Mouse (Mus musculus): ENCODE data around the gene Gnaq.

The Gnaq gene

DNA sequence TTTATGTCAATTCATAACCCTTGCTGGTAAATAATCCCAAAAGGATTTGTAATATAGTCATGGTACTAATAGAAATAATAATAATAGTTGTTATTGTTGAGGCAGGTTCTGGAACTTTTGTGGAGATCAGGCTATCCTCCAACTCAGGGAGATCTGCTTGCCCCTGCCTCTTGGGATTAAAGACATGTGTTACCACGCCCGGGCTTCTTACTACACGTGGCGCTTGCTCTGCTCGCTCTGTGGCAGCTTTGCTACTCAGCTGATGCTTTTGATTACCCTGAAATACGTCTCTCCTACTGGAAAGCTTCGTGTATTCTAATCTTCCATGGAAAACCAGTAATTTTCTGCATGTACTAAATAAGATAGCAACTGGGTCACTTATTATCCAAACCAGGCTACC, 187.4 kb downstream of the Gnaq start:
- DNase-seq (ENCODE audit: low spot score) = no peak

DNA sequence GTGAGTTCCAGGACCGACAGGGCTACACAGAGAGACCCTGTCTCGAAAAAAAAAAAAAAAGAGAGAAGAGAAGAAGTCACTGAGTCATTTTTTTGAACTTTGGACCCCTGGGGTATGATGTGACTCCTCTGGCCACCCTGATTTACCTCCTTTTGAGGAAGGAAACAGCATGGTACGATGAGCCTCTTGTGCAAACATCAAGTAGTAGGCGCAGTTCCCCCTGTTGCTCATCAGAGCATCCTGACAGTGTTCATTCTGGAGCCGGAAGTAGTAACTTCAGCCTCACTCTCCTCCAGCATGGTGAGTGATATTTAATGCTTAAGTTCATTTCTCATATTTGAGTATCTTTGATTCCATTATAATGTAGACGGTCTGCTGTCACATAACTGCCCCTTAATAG, 190.4 kb downstream of the Gnaq start:
- DNase-seq (ENCODE audit: low spot score) = no peak

DNA sequence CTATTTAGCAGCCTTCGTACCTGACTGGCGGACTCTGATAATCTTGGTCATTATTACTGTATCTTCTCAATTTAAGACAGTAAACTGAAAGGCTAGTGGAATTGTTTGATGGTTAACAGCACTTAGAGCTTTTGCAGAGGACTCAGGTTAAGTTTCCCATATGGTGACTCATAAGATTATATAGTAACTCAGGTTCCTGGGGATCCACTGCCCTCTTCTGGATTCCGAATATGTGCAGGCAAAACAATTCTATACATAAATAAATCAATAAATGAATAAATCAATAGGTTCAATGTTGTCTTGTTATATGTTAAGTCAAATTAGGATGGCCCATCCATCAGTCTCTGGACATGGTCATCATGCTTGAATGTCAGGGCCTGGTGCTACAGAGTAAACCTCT, 191.6 kb downstream of the Gnaq start:
- no peak for DNase-seq (ENCODE audit: low spot score)

DNA sequence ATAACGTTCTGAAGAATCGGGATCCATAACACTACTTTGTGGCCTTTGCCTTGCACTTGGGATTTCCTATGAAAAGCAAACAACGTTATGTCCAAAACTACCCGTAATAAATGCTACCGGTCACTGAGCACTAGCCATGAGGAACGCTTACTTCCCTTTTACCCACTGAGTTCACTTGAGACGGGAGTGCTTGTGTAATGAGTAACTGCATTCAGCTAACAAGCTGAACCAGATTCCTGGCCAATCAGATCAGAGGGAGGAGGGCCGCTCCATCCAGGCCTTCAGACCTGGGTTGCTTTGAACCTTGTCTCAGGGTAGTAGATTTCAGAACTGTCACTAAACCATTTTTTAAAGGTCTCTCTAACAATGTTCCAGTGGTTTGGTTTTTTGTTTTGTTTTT, 193.3 kb downstream of the Gnaq start:
- no peak for DNase-seq (ENCODE audit: low spot score)

DNA sequence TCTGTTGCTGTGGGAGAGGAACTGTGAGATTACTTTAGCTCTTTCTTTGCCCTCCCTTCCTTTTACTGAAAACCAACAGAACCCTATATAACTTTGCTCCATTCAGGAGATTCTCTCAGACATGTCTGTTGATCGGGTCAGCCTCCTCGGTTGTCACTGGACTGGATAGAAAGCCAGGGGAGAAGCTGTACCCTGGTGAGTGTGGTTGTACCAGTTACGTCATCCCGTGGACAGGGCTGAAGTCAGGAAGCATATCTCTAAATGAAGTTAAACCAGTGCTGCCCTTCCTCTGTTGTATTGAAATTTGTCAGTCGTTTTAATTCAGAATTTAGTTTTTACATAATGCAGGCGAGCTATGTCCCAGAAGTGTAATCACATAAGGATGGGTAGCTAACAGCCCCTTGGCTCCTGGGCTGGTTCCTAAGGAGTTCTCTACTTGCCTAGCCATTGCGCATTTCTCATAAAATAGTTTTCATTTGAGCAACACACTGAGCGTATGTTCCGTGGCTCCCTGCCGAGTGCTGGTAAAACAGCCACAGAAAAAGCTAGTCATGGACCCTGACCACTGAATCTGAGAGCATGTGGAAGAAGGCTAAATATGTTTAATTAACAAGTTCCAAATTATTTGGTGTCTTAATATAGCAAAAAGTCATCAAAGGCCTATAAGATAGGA, 194.9 kb downstream of the Gnaq start:
- DNase-seq (ENCODE audit: low spot score) = no peak

DNA sequence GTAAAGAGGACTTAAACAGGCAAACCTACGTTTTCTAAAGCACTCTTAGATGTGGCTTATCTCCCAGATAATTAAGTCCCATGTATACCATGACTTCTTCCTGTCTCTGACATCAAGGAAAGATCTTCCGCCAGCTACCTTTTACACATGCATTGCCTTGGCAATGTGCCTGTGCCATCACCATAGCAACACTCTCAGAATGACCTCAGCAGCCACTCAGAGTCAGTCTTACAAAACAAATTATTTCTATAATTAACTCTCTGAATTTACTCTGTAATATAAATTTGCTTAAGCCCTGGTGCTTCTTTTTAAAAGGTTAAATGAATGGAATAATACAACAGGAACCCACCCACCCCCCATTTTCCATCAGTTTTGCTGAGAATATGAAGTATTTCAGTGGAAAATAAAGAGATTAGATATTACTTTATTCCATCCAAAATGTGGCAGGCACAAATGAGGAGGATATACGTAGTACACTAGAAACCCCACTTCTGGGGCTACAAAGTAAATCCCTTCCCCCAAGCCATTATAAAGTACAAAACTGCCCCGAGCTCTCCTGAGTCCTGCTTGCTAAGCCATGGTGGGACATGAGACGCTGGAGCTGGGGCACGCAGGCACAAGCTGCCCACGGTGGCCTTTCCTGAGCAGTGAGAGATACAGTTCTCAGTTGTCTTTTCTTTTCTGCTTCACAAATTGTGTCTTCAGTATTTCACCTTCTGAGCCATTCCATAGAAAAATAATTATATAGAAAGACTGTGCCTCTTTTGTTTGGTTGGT, 195.6 kb downstream of the Gnaq start:
- no peak for DNase-seq (ENCODE audit: low spot score)

DNA sequence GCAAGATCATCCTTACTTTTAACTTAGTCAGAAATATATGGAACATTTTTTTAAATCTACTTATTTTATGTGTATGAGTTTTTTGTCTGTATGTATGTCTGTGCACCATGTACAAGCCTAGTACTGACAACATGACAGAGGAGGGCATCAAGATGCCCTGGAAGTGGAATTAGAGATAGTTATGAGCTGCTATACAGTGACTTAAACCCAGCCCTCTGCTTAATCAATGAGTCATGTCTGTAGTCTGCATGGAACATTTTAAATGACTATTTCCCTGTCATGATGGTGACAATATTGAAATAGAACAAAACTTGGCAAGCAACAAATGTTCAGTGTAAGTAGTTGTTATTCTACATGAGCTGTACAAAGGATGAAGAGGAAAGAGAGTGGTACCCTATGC, 196.4 kb downstream of the Gnaq start:
- no peak for DNase-seq (ENCODE audit: low spot score)

DNA sequence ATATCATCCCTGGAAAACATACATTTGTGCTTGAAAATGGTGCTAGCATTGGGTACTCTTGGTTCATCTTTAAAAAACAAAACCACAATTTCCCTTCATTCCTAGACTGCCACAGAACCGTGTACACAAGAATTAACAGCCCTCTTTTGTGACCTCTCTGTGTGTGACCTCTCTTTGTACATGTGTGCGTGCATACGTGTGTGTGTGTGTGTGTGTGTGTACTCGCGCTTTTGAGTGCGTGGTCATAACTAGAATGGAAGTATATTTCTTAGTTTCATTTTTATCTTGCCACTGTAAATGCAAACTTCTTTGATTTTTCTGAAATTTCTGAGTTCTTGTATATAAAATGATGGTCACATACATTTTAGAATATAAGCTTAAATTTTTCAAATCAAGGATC, 197.0 kb downstream of the Gnaq start:
- no peak for DNase-seq (ENCODE audit: low spot score)

DNA sequence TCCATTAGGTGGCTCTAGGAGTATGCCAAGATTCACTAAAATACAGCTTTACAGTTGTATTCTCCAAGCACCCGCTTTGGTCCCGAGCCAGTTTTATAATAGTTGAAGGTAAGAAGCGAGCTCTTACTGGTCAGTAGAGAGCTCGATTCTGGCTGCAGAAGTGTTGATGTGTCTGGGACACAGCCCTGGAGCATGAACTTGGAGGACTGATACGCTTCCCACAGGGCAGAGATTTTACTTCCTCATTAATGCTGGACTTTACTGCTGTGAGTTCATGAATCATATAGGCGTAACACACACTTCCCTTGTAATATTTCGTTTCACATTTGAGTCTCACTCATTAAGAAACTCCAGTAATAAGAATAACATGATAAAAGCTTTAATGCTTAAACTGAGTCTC, 197.5 kb downstream of the Gnaq start:
- DNase-seq (ENCODE audit: low spot score) = no peak

DNA sequence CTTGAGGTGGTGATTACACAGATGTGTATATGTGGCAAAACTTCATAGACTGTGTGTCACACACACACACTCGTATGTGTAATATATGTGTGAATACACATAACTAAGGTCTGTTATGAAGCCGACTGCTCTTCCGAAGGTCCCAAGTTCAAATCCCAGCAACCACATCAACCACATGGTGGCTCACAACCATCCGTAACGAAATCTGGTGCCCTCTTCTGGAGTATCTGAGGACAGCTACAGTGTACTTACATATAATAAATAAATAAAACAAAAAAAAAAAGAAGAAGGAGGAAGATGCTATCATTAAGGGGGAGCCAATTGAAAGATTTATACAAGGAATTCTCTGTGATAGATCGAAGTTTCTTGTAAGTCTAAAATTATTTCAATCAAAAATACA, 198.4 kb downstream of the Gnaq start:
- DNase-seq (ENCODE audit: low spot score) = no peak

DNA sequence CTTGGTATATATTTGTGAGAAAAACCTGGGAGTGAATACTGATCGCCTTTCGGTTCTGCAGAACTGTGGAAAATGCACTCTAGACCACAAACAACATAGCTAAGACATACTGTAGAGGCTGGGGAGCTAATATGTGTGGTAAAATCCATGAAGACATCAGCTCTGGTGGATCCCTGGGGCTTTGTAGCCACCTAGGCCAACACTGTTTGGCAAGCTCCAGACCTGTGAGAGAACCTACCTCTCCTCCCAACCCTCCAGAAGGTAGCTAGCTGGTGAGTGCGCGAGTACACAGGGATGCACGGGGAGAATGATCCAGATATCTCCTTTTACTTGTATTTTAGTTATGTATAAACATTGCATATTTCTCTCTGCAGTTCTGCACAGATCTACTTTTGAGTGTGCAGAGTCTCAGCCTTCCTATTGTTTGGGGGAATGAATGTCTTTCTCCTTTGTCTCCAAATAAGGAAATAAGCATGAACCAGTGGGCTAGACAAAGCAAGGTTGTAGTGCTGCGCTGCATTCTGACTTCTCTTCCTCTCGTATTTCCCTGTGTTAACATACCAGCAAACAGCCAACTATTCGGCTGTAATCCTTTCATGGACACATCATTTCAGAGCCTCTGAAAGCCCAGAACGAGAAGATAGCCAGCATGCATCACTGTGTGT, 205.4 kb downstream of the Gnaq start:
- DNase-seq (ENCODE audit: low spot score) = no peak

DNA sequence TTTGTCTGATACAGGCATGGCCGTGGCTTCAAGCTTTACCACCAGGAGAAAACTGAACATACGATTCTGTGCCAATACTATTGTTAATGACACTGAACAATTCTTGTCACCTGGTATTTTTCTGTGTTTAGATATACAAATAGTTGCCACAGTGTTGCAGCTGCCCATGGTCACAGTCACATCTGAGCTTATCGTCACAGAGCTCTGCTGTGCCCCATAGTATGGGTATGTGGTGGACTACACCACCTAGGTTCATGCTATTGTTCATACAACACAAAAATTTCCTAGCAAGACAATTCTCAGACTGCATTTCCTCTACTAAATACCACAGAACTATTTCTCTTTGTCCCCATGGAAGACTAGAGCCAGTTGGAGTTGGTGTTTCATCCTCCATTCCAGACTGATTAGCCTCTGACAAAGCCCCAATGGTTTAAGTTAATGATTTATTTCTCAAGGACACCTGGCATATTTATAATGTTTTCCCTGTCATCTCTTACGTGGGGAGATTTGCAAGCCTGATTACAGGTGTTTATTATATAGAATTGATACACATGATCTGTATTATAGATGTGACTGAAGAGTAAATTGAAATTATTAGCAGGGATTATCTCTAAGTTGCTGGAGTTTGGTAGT, 207.4 kb downstream of the Gnaq start:
- no peak for DNase-seq (ENCODE audit: low spot score)

DNA sequence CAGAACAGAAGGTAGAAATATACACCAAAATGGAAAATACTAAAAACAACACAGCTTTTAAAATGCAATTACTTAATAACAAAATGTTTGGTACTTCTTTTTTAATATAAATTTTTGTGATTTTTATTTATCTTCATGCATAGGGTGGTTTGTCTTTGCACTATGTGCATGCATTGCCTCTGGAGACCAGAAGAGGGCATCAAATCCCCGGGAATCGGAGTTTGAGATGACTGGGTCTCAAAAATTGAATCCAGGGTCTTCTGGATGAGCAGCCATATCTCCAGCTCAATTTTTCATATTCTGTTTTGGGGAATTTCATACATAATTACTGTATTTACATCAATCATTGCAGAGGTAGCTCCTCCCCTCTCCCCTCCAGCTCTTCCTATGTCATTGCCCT, 210.1 kb downstream of the Gnaq start:
- DNase-seq (ENCODE audit: low spot score) = no peak

DNA sequence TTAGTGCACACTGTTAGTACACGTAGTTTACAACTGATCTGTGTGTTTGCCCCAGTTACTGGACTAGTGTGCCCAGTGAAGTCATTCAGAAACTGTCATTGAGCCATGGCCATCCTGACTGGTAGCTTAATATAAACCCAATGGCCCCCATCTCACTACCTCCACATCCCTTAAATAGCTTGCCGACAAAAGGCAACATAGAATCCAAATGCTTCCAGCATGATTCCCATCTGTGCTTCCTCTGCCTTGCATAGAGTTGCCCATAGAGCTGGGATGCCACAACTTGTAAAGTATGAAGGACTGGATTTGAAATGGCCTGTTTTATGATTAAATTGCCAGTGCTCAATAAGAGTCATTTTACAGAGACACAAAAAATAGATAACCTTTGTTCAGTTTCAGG, 212.9 kb downstream of the Gnaq start:
- DNase-seq (ENCODE audit: low spot score) = no peak

DNA sequence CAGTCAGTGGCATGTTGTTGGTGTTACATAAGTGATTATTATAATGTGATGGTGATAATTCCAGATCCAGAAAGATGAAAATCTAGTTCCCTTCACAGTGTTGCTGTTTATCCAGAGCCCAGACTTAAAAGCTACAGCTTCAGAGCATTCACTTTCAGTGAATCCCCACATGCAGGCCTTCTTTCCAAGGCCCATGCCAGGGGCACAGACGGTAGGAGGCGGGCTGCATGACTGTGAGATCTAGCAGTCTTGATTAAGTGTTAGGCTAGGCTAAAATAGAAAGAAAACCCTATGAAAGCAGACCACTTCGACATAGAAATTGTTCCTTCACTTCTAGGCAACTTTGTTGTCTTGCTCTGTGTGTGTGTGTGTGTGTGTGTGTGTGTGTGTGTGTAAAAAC, 214.4 kb downstream of the Gnaq start:
- no peak for DNase-seq (ENCODE audit: low spot score)

DNA sequence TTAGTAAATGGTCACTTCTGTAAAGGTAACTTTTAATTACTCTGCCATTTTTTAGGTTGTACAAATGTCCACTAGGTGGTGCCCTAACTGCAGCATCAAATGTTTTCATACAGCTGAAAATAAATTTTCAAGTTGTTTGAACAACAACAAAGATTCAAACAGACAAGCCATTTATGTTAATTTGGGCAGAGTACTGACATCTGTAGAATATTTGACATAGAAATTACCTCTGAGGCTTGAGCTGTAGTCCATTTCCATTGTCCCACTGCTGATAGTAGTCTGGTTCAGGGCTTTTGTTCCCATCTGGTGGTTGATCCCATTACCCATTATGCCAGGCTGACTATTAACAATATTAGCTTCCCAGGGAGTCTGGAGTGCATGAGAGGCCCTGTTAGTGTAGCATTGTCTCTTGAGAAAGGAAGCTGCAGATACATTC, 221.1 kb downstream of the Gnaq start:
- DNase-seq (ENCODE audit: low spot score) = no peak

DNA sequence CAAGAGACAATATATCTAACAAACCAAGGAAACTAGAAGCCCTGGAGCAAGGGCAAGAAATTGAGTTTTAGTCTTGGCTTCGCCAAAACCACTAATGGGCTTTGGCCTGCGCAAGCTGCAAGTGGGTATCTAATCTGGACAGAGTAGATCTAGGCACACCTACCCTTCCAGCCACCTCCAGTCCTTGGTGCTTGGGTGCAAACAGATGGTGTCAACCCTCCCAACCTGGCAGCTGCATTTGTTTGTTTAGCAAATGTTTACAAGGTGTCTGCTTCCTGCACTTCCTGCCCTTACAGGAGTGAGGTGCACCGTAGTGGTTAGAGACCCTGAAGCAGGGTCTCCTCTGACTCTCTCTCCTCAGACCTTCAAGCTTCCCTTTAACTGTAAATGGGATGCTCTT, 225.5 kb downstream of the Gnaq start:
- no peak for DNase-seq (ENCODE audit: low spot score)

DNA sequence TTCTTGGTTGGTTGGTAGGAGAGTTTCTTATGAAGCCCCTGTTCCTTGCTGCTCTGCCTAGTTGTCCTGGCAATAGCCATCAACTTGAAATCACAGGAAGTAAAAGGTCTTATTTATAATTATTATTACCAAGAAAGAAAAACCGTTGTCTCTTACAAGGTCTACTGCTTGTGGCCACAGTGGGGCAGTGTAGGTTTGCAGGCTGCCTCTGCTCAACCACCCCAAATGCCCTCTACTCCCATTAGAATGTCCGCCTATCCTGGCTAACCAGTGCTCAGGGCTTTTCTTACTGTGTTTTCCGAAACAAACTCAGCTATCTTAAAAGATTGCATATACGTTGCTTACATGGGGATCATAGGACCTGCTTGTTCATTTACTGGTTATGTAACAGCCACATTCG, 226.3 kb downstream of the Gnaq start:
- no peak for DNase-seq (ENCODE audit: low spot score)

DNA sequence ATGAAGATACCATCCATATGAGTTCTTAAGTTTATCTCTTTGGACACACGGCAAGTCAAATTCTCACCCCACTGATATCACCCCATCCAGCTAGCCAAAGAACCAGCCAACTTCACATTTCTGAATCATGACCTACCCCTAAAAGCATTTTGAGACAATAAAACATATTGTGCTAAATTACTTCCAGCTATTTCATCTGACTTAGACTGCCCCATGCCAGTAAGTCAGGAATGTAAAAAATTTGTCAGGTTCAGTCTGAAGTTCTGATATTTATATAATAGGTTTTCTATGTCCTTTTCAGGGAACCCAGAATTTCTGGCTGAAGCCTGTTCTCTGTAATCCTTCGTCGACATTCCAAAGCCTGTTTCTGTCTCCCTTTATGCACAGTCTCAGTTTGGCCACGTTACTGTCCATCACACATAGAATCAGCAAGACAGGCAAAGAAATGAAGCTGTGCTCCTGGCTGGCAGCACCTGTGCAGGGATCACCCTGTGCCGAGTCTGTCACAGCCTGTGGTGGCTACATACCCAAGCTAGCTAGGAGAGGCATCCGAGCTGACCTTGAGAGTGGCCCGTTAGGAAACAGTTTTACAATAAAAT, 233.9 kb downstream of the Gnaq start:
- no peak for DNase-seq (ENCODE audit: low spot score)

DNA sequence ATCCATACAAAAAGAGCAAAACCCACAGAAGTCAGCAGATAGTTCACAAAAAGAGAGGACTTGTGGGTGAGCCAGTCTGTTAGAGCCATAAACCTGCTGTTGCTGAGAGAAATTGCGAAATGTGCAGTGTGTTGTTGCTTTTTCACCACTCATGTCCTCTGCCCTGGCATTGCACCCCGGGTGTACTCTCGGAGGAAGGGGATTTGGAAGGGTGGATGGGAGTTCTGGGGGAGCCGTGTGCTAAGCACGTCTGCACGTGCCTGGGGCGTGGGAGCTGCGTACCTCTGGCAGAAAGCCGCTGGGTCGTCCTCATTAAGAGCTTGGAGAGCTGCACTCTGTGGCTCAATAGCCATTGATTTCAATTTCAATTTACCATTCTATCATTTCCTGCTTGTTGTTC, 234.6 kb downstream of the Gnaq start:
- no peak for DNase-seq (ENCODE audit: low spot score)

DNA sequence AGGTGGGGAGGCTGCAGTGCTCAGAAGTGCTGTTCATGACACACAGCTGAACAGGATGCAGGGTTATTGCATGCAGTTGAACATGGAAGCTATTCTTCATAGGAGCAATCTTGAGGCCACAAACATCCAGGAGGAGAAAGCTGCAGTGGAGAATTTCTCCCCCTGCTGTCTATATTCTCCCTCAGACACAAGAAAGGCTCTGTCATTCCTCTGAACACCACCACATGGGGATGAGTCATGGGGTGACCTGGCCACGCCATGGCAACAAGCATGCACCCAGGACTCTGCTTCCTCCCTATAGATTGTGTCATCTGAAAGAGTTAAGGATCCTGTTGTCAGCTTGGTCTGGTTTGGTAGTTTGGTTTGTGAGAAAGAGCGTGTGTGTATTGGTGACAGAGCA, 239.0 kb downstream of the Gnaq start:
- DNase-seq (ENCODE audit: low spot score) = no peak

DNA sequence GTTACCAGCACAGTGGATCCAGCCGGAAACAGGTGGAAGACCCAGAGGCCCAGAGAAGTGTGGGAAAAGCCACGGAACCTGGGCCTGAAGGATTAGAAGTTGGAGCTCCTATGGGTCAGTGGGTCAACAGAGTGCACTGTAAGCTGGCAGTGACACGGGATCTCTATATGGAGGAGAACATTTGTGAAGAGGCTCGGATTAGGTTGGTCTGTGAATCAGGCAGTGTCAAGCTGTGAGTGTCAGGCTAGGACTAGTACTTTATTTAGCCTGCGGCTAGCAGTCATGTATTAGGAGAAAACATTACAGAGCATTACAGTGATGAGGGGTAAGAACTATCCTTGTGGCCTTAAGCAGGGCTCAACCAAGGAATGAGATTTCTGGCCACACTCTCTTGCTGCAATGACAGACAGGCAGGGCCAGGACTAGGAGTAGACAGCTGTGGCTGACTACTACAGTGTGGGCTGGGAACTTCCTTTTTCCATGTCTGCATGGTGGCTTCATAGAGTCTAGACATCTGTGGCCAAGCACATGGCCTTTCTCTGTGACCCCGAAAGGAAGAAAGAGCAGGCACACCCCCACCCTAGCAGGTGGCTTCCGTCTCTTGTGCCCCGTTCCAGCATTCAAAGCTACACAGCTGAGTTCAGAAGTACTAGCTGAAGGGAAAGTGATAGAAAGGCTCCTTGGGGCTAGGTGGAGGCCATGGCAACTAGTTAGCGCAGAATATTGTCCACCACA, 240.3 kb downstream of the Gnaq start:
- no peak for DNase-seq (ENCODE audit: low spot score)

Measured in layer of hippocampus, adult 9-10 months (tissue).